Mouse (Mus musculus) midbrain, embryonic 13.5 days (tissue): Measurements from ENCODE around the gene Frmpd1. TPM values are rescaled to one million over a fixed set of nuclear protein-coding genes. Genes with fewer than 3 reads are reported as not detected.

Experiments
- ATAC-seq: fragments of 200-750 bp; cut with Nextera tagmentation; 2 replicates; pipeline ENCODE4 v1.8.0; 2017; ENCODE audit warnings: mild to moderate bottlenecking, moderate TSS enrichment, moderate library complexity
- H3K27ac ChIP-seq: fragments of 300-500 bp; sonication (generic); 2 replicates; pipeline ENCODE4 v1.5.1; 2015; ENCODE audit warnings: inconsistent platforms, mild to moderate bottlenecking, moderate library complexity
- H3K27me3 ChIP-seq: fragments of 300-500 bp; sonication (generic); 2 replicates; pipeline ENCODE4 v1.6.1; 2015; ENCODE audit warnings: mild to moderate bottlenecking, inconsistent platforms
- H3K36me3 ChIP-seq: fragments of 300-500 bp; sonication (generic); 2 replicates; pipeline ENCODE4 v1.6.1; 2015; ENCODE audit warnings: mild to moderate bottlenecking, inconsistent platforms
- H3K4me1 ChIP-seq: fragments of 300-500 bp; sonication (generic); replicated peaks from 2 replicates; pipeline ENCODE4 v1.6.1; 2015; ENCODE audit warnings: inconsistent platforms
- H3K4me2 ChIP-seq: fragments of 300-500 bp; sonication (generic); replicated peaks from 2 replicates; pipeline ENCODE4 v1.6.1; 2015; ENCODE audit warnings: moderate library complexity, mild to moderate bottlenecking, inconsistent platforms
- H3K4me3 ChIP-seq: fragments of 300-500 bp; sonication (generic); replicated peaks from 2 replicates; pipeline ENCODE4 v1.5.1; 2015; ENCODE audit warnings: mild to moderate bottlenecking, inconsistent platforms
- H3K9ac ChIP-seq: fragments of 300-500 bp; sonication (generic); replicated peaks from 2 replicates; pipeline ENCODE4 v1.6.1; 2015; ENCODE audit warnings: mild to moderate bottlenecking, inconsistent platforms
- H3K9me3 ChIP-seq: fragments of 300-500 bp; sonication (generic); 2 replicates; pipeline ENCODE4 v1.6.1; 2016; ENCODE audit warnings: mild to moderate bottlenecking, inconsistent platforms
- WGBS: fragments of 180-500 bp; shearing (Covaris S2); methylation state at CpG from one replicate; pipeline ENCODE4 v1.1.7; 2015; 5-methylcytosine and 5-hydroxymethylcytosine counted together
- polyA plus RNA-seq: library from polyadenylated mRNA; unstranded; fragments of >200 nt; fragmentation: Nextera tagmentation; extraction: Ambion mirVana; gene quantifications from 2 replicates; pipeline ENCODE4 v1.2.1, GENCODE M21; 2015

Frmpd1 gene
- polyA plus RNA-seq, 1 experiment from 2014 or later, result 1.2 TPM

- Histone ChIP-seq H3K9ac (peak overlapping the region; percentile 73), H3K4me1 (peaks cover 13% of the 10 kb centered on the region), H3K4me2 (peak overlapping the region; percentile 98), H3K9me3 (no peaks in the 10 kb centered on the region), H3K36me3 (no peaks in the 10 kb centered on the region), H3K27me3 (peaks cover 32% of the 10 kb centered on the region), H3K4me3 (peak overlapping the region; percentile 67), H3K27ac (no peak overlapping the region)
- WGBS, result 25% methylated on average over 13 of the region's 13 CpGs
- peak; percentile 68 for ATAC-seq
These were observed 706 bp upstream of the Frmpd1 start for GRCm38 (mm10) chr4:45183818-45184520.

DNA sequence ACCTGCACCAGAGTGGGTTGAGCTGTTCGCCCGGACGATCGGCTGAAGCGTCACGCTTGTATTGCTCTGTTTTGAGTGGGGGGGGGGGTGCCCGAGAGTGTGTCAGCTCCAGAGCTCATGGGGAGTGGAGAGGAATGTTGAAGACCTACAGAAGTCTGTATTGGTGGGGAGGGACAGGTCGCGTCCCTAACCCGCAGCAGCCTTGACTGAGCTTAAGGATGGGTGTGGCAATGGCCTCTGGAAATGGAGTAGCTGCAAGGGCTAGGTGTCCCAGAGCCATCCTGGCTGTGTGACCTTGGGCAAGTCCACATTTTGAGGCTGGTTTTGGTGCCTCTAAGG is 625 bp downstream of the Frmpd1 start:
- H3K4me3 ChIP-seq, result peak overlapping the region; percentile 67
- H3K4me1 ChIP-seq, result peaks cover 13% of the 10 kb centered on the region
- H3K4me2 ChIP-seq, result peak overlapping the region; percentile 98
- ATAC-seq, result peak; percentile 25
- no peaks in the 10 kb centered on the region for H3K36me3 ChIP-seq
- no peak overlapping the region for H3K27ac ChIP-seq
- peak overlapping the region; percentile 73 for H3K9ac ChIP-seq
- WGBS, result 0% methylated on average over 10 of the region's 10 CpGs
- H3K9me3 ChIP-seq, result no peaks in the 10 kb centered on the region
- peaks cover 32% of the 10 kb centered on the region for H3K27me3 ChIP-seq

DNA sequence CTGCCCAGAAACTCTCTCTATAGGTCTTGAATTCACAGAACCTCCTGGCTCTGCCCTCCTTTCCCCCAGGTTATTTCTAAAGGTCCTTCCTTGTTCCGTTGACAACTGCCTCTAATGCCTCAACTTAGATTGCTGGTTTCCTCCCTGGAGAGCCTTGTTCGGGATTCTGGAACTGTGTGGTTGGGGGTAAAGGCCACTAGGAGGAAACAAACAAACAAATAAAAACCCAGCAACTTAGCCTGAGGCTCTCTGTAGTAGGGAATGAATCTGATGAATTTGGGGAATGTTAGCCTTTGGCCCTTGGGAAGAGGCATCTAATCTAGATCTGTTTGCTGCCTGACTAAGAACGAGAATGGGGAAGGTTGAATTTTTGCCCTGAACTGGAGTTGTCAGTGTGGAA is 13.6 kb downstream of the Frmpd1 start:
- ATAC-seq, result no peak
- Histone ChIP-seq H3K27me3 (no peaks in the 10 kb centered on the region), H3K4me1 (0 out of 2 replicates have a peak, but pooled peaks cover 3% of the 10 kb centered on the region), H3K4me2 (no peak overlapping the region), H3K27ac (no peak overlapping the region), H3K36me3 (no peaks in the 10 kb centered on the region), H3K4me3 (no peak overlapping the region), H3K9ac (no peak overlapping the region), H3K9me3 (no peaks in the 10 kb centered on the region)
- WGBS, result 74% methylated on average over 3 of the region's 3 CpGs

DNA sequence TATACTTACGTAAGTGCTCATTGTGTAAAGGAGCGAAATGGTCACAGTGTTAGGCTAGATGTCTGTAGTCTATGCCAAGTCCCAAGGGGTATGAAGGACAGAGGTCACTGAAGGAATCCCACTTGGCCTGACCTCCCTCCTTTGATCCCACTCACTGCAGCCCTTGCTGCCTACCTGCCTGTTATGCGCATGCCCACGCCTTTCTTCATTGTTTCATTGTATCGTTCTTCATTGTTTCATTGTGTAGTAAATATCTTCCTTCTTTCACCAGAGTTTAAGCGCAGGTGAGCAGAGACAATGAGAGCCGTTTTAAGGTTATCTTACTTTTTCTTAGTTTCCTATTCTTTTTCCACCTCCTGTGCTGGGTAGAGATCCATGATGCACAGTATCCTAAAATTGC is 18.6 kb downstream of the Frmpd1 start:
- no peaks in the 10 kb centered on the region for H3K36me3 ChIP-seq
- no peak overlapping the region for H3K4me2 ChIP-seq
- no peaks in the 10 kb centered on the region for H3K27me3 ChIP-seq
- no peak for ATAC-seq
- 90% methylated on average over 7 of the region's 7 CpGs for WGBS
- H3K9ac ChIP-seq, result no peak overlapping the region
- H3K4me3 ChIP-seq, result no peak overlapping the region
- no peaks in the 10 kb centered on the region for H3K9me3 ChIP-seq
- no peak overlapping the region for H3K27ac ChIP-seq
- peaks cover 7% of the 10 kb centered on the region for H3K4me1 ChIP-seq

GRCm38 (mm10) chr4:45207444-45207843 is 22.8 kb downstream of the Frmpd1 start:
- Histone ChIP-seq H3K4me1 (peaks cover 15% of the 10 kb centered on the region), H3K27me3 (no peaks in the 10 kb centered on the region), H3K27ac (no peak overlapping the region), H3K4me3 (no peak overlapping the region), H3K36me3 (no peaks in the 10 kb centered on the region), H3K4me2 (no peak overlapping the region), H3K9me3 (no peaks in the 10 kb centered on the region), H3K9ac (no peak overlapping the region)
- WGBS, result 62% methylated on average over 4 of the region's 4 CpGs
- no peak for ATAC-seq

DNA sequence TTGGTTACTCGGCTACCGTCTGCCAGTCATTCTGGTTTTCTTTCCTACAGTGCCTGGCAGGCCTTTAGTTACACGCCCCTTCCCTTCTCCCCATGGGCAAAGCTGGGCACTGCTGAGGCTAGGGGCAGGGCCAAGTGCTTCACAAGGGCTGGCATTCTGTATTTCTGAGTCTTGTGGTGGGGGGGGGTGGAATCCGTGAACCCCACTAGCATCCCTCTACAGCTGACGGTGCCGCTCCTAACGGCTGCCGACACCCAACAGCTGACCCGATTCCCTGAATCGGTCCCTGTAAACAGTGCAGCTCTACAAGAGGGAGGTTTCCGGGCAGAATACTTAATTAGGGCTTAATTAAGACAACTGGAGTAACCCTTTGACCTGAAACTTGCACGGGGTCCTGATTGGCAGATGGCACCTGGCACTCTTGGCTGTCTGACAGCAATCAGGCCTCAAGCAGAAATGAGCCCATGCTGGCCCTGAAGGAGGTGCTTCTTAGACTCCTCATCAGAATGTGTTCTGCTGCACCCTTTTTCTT is 24.2 kb downstream of the Frmpd1 start:
- Histone ChIP-seq H3K9ac (no peak overlapping the region), H3K36me3 (no peaks in the 10 kb centered on the region), H3K4me2 (no peak overlapping the region), H3K27me3 (no peaks in the 10 kb centered on the region), H3K9me3 (no peaks in the 10 kb centered on the region), H3K4me3 (no peak overlapping the region), H3K4me1 (peaks cover 15% of the 10 kb centered on the region), H3K27ac (no peak overlapping the region)
- ATAC-seq, result peak; percentile 81
- WGBS, result 47% methylated on average over 12 of the region's 12 CpGs

- peaks cover 15% of the 10 kb centered on the region for H3K4me1 ChIP-seq
- no peaks in the 10 kb centered on the region for H3K36me3 ChIP-seq
- H3K9me3 ChIP-seq, result no peaks in the 10 kb centered on the region
- H3K4me3 ChIP-seq, result no peak overlapping the region
- WGBS, result 71% methylated on average over 11 of the region's 11 CpGs
- H3K27me3 ChIP-seq, result no peaks in the 10 kb centered on the region
- no peak overlapping the region for H3K4me2 ChIP-seq
- no peak overlapping the region for H3K9ac ChIP-seq
- H3K27ac ChIP-seq, result no peak overlapping the region
- no peak for ATAC-seq
These were observed 27.8 kb downstream of the Frmpd1 start for GRCm38 (mm10) chr4:45212342-45213063.

DNA sequence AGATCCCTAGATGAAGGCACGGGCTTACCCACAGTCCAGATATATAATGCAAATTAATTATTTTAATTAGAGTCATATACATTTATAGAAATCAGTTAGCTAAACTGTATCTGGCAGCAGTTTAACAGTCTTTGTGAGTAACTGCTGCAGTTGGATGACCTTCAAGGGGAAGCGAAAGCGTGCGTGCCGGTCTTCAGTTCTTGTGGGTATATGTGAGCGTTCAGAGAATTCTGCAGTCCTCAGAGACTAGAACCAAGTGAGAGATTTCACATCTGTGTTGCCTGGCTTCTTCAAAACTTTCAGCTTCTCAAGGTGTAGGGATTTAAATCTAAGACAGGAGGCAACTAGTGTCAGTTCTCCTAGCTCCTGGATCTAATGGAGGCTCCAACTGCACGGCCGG is 35.3 kb downstream of the Frmpd1 start:
- no peak overlapping the region for H3K4me3 ChIP-seq
- H3K27ac ChIP-seq, result no peak overlapping the region
- H3K27me3 ChIP-seq, result no peaks in the 10 kb centered on the region
- H3K4me2 ChIP-seq, result no peak overlapping the region
- H3K9ac ChIP-seq, result no peak overlapping the region
- H3K9me3 ChIP-seq, result no peaks in the 10 kb centered on the region
- H3K4me1 ChIP-seq, result no peaks in the 10 kb centered on the region
- WGBS, result 90% methylated on average over 8 of the region's 8 CpGs
- H3K36me3 ChIP-seq, result no peaks in the 10 kb centered on the region
- no peak for ATAC-seq

DNA sequence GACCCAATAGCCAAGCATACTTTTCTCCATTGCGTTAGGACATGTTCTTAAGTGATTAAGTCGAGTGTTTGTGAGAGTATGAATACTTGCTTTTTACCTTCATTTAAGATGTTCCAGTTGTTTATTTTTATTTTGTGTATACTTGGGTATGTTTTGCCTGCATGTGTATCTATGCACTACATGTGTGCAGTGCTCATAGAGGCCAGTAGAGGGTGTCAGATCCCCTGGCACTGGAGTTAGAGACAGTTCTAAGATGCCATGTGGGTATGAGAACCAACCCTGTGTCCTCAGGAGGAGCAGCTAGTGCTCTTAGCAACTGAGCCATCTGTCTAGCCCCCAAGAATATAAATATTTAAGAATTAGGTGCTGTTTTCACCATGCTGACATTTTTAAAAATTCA is 37.7 kb downstream of the Frmpd1 start:
- Histone ChIP-seq H3K27me3 (no peaks in the 10 kb centered on the region), H3K4me2 (no peak overlapping the region), H3K27ac (no peak overlapping the region), H3K36me3 (no peaks in the 10 kb centered on the region), H3K4me3 (no peak overlapping the region), H3K9ac (no peak overlapping the region), H3K4me1 (no peaks in the 10 kb centered on the region), H3K9me3 (no peaks in the 10 kb centered on the region)
- ATAC-seq, result no peak
- 97% methylated on average over 2 of the region's 2 CpGs for WGBS

- Histone ChIP-seq H3K27me3 (no peaks in the 10 kb centered on the region), H3K27ac (no peak overlapping the region), H3K9me3 (no peaks in the 10 kb centered on the region), H3K4me1 (no peaks in the 10 kb centered on the region), H3K36me3 (no peaks in the 10 kb centered on the region), H3K4me2 (no peak overlapping the region), H3K4me3 (no peak overlapping the region), H3K9ac (no peak overlapping the region)
- ATAC-seq, result no peak
- 86% methylated on average over 5 of the region's 5 CpGs for WGBS
These were observed 45.6 kb downstream of the Frmpd1 start for GRCm38 (mm10) chr4:45230263-45230662.

DNA sequence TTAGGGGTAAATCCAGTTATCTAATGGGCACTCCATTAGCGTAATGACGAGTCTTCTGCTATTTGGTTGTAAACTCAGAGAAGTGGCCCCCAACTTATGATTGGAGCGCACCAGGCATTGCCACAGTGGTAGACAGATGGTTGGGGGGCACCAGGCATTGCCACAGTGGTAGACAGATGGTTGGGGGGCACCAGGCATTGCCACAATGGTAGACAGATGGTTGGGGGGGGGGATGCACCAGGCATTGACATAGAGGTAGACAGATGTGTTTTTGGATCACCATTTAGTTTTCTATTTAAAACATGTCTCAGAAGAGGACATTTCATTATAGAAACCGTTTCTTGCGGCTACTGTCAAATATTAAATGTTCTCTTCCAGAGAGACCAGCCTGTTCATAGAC is 53.6 kb downstream of the Frmpd1 start:
- Histone ChIP-seq H3K4me2 (no peak overlapping the region), H3K4me1 (no peaks in the 10 kb centered on the region), H3K9ac (no peak overlapping the region), H3K4me3 (no peak overlapping the region), H3K27ac (no peak overlapping the region), H3K36me3 (no peaks in the 10 kb centered on the region), H3K27me3 (no peaks in the 10 kb centered on the region), H3K9me3 (no peaks in the 10 kb centered on the region)
- ATAC-seq, result no peak
- WGBS, result 82% methylated on average over 5 of the region's 5 CpGs

DNA sequence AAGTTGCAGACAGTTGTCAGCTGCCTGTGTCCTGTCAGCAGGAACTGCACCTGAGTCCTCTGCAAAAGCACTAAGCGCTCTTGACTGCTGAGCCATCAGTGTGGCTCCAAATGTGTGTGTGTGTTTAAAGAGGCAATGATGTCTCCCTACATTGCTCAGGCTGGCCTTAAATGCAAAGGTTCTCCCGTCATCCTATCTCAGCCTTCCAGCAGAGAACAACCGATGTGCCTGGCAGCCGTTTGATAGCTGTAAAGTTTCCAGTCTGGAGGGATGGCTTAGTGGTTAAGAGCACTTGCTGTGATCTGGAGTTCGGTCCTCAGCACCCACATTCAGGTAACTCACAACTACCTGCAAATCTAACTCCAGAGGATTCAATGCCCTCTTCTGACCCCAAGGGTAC is 56.7 kb downstream of the Frmpd1 start:
- ATAC-seq, result no peak
- no peaks in the 10 kb centered on the region for H3K4me1 ChIP-seq
- no peaks in the 10 kb centered on the region for H3K27me3 ChIP-seq
- no peak overlapping the region for H3K4me3 ChIP-seq
- no peak overlapping the region for H3K27ac ChIP-seq
- 92% methylated on average over 5 of the region's 5 CpGs for WGBS
- H3K36me3 ChIP-seq, result no peaks in the 10 kb centered on the region
- no peaks in the 10 kb centered on the region for H3K9me3 ChIP-seq
- H3K9ac ChIP-seq, result no peak overlapping the region
- H3K4me2 ChIP-seq, result no peak overlapping the region
